Mouse (Mus musculus) CH12.LX (cell line): ENCODE measurements around the gene Mrpl34. TPM values are rescaled to one million over a fixed set of nuclear protein-coding genes. Genes with fewer than 3 reads are reported as not detected.

ENCODE experiments used
- DNase-seq: peaks from one replicate; pipeline ENCODE4 v3.0.0-alpha.2; 2013; ENCODE audit errors: extremely low read depth
- H3K27ac ChIP-seq: 2 replicates; pipeline ENCODE4 v1.5.1; 2012; ENCODE audit warnings: low read depth, mild to moderate bottlenecking, control low read depth, moderate library complexity; ENCODE audit not compliant: insufficient read depth
- H3K27me3 ChIP-seq: replicated peaks from 2 replicates; pipeline ENCODE3; 2012; ENCODE audit warnings: inconsistent platforms
- H3K36me3 ChIP-seq, 2 experiments: replicated peaks in 1 of 2; 2 replicates each; pipeline versions ENCODE3 to v1.6.1; 2012; ENCODE audit warnings: inconsistent platforms in 1 of 2, low read length in 1 of 2, mild to moderate bottlenecking in 1 of 2, mixed read lengths in 1 of 2, moderate library complexity in 1 of 2; ENCODE audit not compliant: control insufficient read depth in 1 of 2, insufficient read depth in 1 of 2
- H3K4me1 ChIP-seq, 2 experiments: 2 replicates each; pipeline ENCODE4 v1.6.1; 2012; ENCODE audit warnings: inconsistent platforms in 1 of 2, moderate library complexity in 1 of 2; ENCODE audit not compliant: insufficient read depth in 2 of 2, control insufficient read depth in 1 of 2
- H3K4me2 ChIP-seq: 2 replicates; pipeline ENCODE4 v1.6.1; 2012; ENCODE audit warnings: low read depth, mild to moderate bottlenecking, control low read depth; ENCODE audit not compliant: poor library complexity, insufficient read depth, severe bottlenecking
- H3K4me3 ChIP-seq, 3 experiments: fragments of 150-350 bp in 1 of 3; sonication (generic) in 1 of 3; replicated peaks in 1 of 3; 2 replicates each; pipeline versions ENCODE3 to v1.5.1; 2011 to 2012; ENCODE audit warnings: low read depth in 2 of 3, low read length in 2 of 3, mild to moderate bottlenecking in 2 of 3, moderate library complexity in 2 of 3, control low read depth in 1 of 3, improper control_type of control experiment in 1 of 3, inconsistent platforms in 1 of 3, mixed read lengths in 1 of 3; ENCODE audit not compliant: poor library complexity in 1 of 3
- H3K79me2 ChIP-seq: replicated peaks from 2 replicates; pipeline ENCODE4 v1.6.1; 2012; ENCODE audit warnings: mild to moderate bottlenecking, moderate library complexity; ENCODE audit not compliant: control insufficient read depth, poor library complexity, insufficient read depth, severe bottlenecking; ENCODE audit errors: extremely low read depth
- H3K9ac ChIP-seq: 2 replicates; pipeline ENCODE4 v1.6.1; 2012; ENCODE audit warnings: low read depth, mild to moderate bottlenecking, control low read depth, moderate library complexity; ENCODE audit not compliant: insufficient read depth
- H3K9me3 ChIP-seq: replicated peaks from 2 replicates; pipeline ENCODE3; 2012; ENCODE audit warnings: low read length, inconsistent platforms, mixed read lengths
- BHLHE40 ChIP-seq: IDR thresholded peaks from 2 replicates; pipeline ENCODE4 v1.6.1; 2011; ENCODE audit warnings: mild to moderate bottlenecking, low read depth, low read length, improper control_type of control experiment
- CHD2 ChIP-seq: IDR thresholded peaks from 2 replicates; pipeline ENCODE4 v1.6.1; 2011; ENCODE audit warnings: low read length, improper control_type of control experiment
- CTCF ChIP-seq, 2 experiments: IDR thresholded peaks in 1 of 2; conservative IDR thresholded peaks in 1 of 2; 2 replicates each; pipeline ENCODE4 v1.5.1; 2011 to 2012; ENCODE audit warnings: low read depth in 2 of 2, low read length in 2 of 2, improper control_type of control experiment in 1 of 2, inconsistent platforms in 1 of 2, mild to moderate bottlenecking in 1 of 2, moderate library complexity in 1 of 2
- E2F4 ChIP-seq: IDR thresholded peaks from 2 replicates; pipeline ENCODE4 v1.6.1; 2011; ENCODE audit warnings: low read depth, low read length, improper control_type of control experiment; ENCODE audit not compliant: insufficient replicate concordance
- ELF1 ChIP-seq: IDR thresholded peaks from 2 replicates; pipeline ENCODE4 v1.6.1; 2014; ENCODE audit warnings: low read depth, mild to moderate bottlenecking, inconsistent platforms, low read length, improper control_type of control experiment
- EP300 ChIP-seq: IDR thresholded peaks from 2 replicates; pipeline ENCODE4 v1.6.1; 2011; ENCODE audit warnings: low read length, improper control_type of control experiment
- ETS1 ChIP-seq: conservative IDR thresholded peaks from 2 replicates; pipeline ENCODE4 v1.6.1; 2012; ENCODE audit warnings: low read depth, mild to moderate bottlenecking, inconsistent platforms, low read length, improper control_type of control experiment, moderate library complexity
- HCFC1 ChIP-seq: IDR thresholded peaks from 2 replicates; pipeline ENCODE4 v1.6.1; 2012; ENCODE audit warnings: low read depth, mild to moderate bottlenecking, inconsistent platforms, low read length, improper control_type of control experiment
- IRF4 ChIP-seq: IDR thresholded peaks from 2 replicates; pipeline ENCODE4 v1.6.1; 2014; ENCODE audit warnings: low read depth, mild to moderate bottlenecking, inconsistent platforms, low read length, improper control_type of control experiment
- JUN ChIP-seq: IDR thresholded peaks from 2 replicates; pipeline ENCODE4 v1.6.1; 2011; ENCODE audit warnings: low read depth, mild to moderate bottlenecking, low read length, improper control_type of control experiment, moderate library complexity; ENCODE audit not compliant: insufficient read depth
- KAT2A ChIP-seq: IDR thresholded peaks from 2 replicates; pipeline ENCODE4 v1.6.1; 2012; ENCODE audit warnings: low read length, improper control_type of control experiment, inconsistent platforms; ENCODE audit not compliant: insufficient replicate concordance
- MAFK ChIP-seq: IDR thresholded peaks from 2 replicates; pipeline ENCODE4 v1.6.1; 2011; ENCODE audit warnings: low read length, improper control_type of control experiment; ENCODE audit not compliant: insufficient replicate concordance
- MAX ChIP-seq: IDR thresholded peaks from 2 replicates; pipeline ENCODE4 v1.6.1; 2011; ENCODE audit warnings: low read length, improper control_type of control experiment
- MAZ ChIP-seq: IDR thresholded peaks from 2 replicates; pipeline ENCODE4 v1.6.1; 2012; ENCODE audit warnings: low read depth, mild to moderate bottlenecking, inconsistent platforms, low read length, improper control_type of control experiment, moderate library complexity
- MEF2A ChIP-seq: IDR thresholded peaks from 2 replicates; pipeline ENCODE4 v1.6.1; 2014; ENCODE audit warnings: low read depth, mild to moderate bottlenecking, inconsistent platforms, low read length, improper control_type of control experiment, borderline replicate concordance
- MXI1 ChIP-seq: IDR thresholded peaks from 2 replicates; pipeline ENCODE4 v1.6.1; 2011; ENCODE audit warnings: mild to moderate bottlenecking, low read depth, low read length, improper control_type of control experiment
- MYC ChIP-seq: IDR thresholded peaks from 2 replicates; pipeline ENCODE4 v1.6.1; 2011; ENCODE audit warnings: low read depth, mild to moderate bottlenecking, improper control_type of control experiment, low read length
- NELFE ChIP-seq: IDR thresholded peaks from 2 replicates; pipeline ENCODE4 v1.6.1; 2011; ENCODE audit warnings: low read depth, low read length, improper control_type of control experiment
- NRF1 ChIP-seq: IDR thresholded peaks from 2 replicates; pipeline ENCODE4 v1.6.1; 2014; ENCODE audit warnings: low read depth, mild to moderate bottlenecking, inconsistent platforms, low read length, improper control_type of control experiment, moderate library complexity
- PAX5 ChIP-seq: IDR thresholded peaks from 2 replicates; pipeline ENCODE4 v1.6.1; 2012; ENCODE audit warnings: low read length, inconsistent platforms, mixed read lengths
- POLR2A ChIP-seq: IDR thresholded peaks from 2 replicates; pipeline ENCODE4 v1.6.1; 2011; ENCODE audit warnings: low read depth, mild to moderate bottlenecking, improper control_type of control experiment, low read length
- POLR2AphosphoS2 ChIP-seq: IDR thresholded peaks from 2 replicates; pipeline ENCODE4 v1.6.1; 2011; ENCODE audit warnings: low read depth, low read length, improper control_type of control experiment
- RAD21 ChIP-seq: IDR thresholded peaks from 2 replicates; pipeline ENCODE4 v1.6.1; 2011; ENCODE audit warnings: low read depth, mild to moderate bottlenecking, low read length, improper control_type of control experiment, moderate library complexity
- RCOR1 ChIP-seq: conservative IDR thresholded peaks from 2 replicates; pipeline ENCODE4 v1.6.1; 2012; ENCODE audit warnings: low read depth, mild to moderate bottlenecking, inconsistent platforms, low read length, improper control_type of control experiment
- SMC3 ChIP-seq: IDR thresholded peaks from 2 replicates; pipeline ENCODE4 v1.6.1; 2011; ENCODE audit warnings: low read depth, low read length, improper control_type of control experiment
- UBTF ChIP-seq: IDR thresholded peaks from 2 replicates; pipeline ENCODE4 v1.6.1; 2012; ENCODE audit warnings: low read depth, mild to moderate bottlenecking, inconsistent platforms, low read length, improper control_type of control experiment, moderate library complexity
- ZC3H11A ChIP-seq: IDR thresholded peaks from 2 replicates; pipeline ENCODE4 v1.6.1; 2012; ENCODE audit warnings: low read depth, mild to moderate bottlenecking, inconsistent platforms, low read length, improper control_type of control experiment
- ZKSCAN1 ChIP-seq: IDR thresholded peaks from 2 replicates; pipeline ENCODE4 v1.6.1; 2012; ENCODE audit warnings: low read depth, inconsistent platforms, low read length, improper control_type of control experiment, borderline replicate concordance
- ZNF384 ChIP-seq: IDR thresholded peaks from 2 replicates; pipeline ENCODE4 v1.6.1; 2012; ENCODE audit warnings: low read depth, low read length, improper control_type of control experiment, inconsistent platforms
- dilution Hi-C: fragments of 300-500 bp; cut with MboI; formaldehyde crosslinking; loops from 2 replicates; pipeline ENCODE4 v1.14.3; 2020; ENCODE audit warnings: low sequenced_read_pairs; ENCODE audit not compliant: extremely low pct_unique_long_range_greater_than_20kb, extremely low pct_ligation_motif_present
- in situ Hi-C: fragments of 300-500 bp; cut with MboI; formaldehyde crosslinking; loops from 3 replicates; pipeline ENCODE4 v1.14.3; 2019; ENCODE audit warnings: low sequenced_read_pairs, low pct_ligation_motif_present, low pct_unique_long_range_greater_than_20kb, mixed read lengths
- polyA plus RNA-seq: library from polyadenylated mRNA; unstranded; fragments of >175 nt; gene quantifications from 2 replicates; pipeline ENCODE4 v1.2.1, GENCODE M21; 2012; ENCODE audit warnings: low read depth; ENCODE audit not compliant: insufficient read length
- total RNA-seq, 2 experiments: library from RNA; depleted of rRNA; stranded (reverse); fragments of 300-350 nt in 1 of 2; fragments of >200 nt in 1 of 2; gene quantifications; 2 replicates each; pipeline ENCODE4 v1.2.3; 2012 to 2014

The Mrpl34 gene
- total and polyA plus RNA-seq, 3 experiments = 94.4 to 150 (median 133) TPM

DNA sequence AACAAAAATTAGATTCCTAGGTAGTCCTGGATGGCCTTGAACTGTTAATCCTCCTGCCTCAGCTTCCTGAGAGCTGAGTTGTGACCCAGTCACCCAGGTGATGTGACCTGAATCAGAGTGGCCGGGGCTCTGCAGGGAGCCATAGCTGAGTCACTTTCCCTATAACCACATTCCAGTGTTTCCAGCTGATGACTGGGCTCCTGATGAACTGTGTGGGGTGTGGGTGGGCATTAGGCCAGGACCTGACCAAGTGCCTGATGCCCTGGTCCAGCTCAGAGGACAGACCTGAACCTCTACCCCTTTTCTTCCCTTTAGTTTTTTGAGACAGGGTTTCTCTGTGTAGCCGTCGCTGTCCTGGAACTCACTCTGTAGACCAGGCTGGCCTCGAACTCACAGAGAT is 40.6 kb downstream of the Mrpl34 start:
- Histone ChIP-seq H3K27me3 (peaks cover 53% of the 10 kb centered on the region), H3K36me3 (no peaks in the 10 kb centered on the region)
- dilution Hi-C loops = no loop called here
- TF ChIP-seq POLR2AphosphoS2 (no peak), CHD2 (no peak), EP300 (no peak), ETS1 (no peak), NELFE (no peak), JUN (no peak), NRF1 (no peak), HCFC1 (no peak), POLR2A (no peak), IRF4 (no peak), MAFK (no peak), ELF1 (no peak), SMC3 (no peak), RCOR1 (no peak), CTCF (conservative IDR thresholded peaks at IDR 0.05 in 1 of 2, IDR thresholded peaks at IDR 0.05 in 1 of 2; ENCODE audit: low read depth in 2 of 2, low read length in 2 of 2) (no peak), PAX5 (no peak), KAT2A (no peak), MAZ (no peak)
- TF ChIP-seq, all 38 proteins: peak for 0
- H3K9me3 ChIP-seq = no peaks in the 10 kb centered on the region
- H3K27ac ChIP-seq = no peak overlapping the region
- no peak overlapping the region for H3K4me2 ChIP-seq
- H3K9ac ChIP-seq = no peak overlapping the region
- H3K4me1 ChIP-seq = peaks cover 2 to 8% of the 10 kb centered on the region in 2 experiments; a peak in 3 of 4 replicates
- no peak overlapping the region for H3K4me3 ChIP-seq
- in situ Hi-C loops = loop anchor here (10.0 kb wide), 1 partner anchor 61 kb away; no protein-coding TSS in a partner anchor
- no peak for DNase-seq
- H3K79me2 ChIP-seq = no peaks in the 10 kb centered on the region

DNA sequence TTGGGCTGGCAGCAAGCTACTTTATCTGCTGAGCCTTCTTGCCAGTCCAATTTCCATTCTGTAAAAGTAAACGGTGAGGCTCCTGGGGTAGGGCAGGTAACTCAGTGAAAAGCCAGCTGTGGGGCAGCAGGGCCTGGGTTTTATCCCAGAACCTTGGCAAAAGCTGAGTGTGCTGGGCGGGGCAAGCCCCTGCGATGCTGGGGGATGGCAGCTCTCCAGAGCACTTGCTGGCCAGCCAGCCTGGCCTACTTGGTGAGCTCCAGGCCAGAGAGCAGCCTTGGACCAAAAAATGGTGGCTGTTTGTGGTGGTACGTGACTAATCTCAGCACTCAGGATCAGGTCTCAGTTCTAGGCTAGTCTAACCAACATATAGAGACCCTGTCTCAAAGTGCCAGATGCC is 41.2 kb downstream of the Mrpl34 start:
- in situ Hi-C loops = loop anchor here (10.0 kb wide), 1 partner anchor 61 kb away; no protein-coding TSS in a partner anchor
- no peak for TF ChIP-seq ZC3H11A
- no peak for TF ChIP-seq ZKSCAN1
- no peak for TF ChIP-seq SMC3
- no peak for TF ChIP-seq ELF1
- TF ChIP-seq MEF2A = no peak
- TF ChIP-seq MYC = no peak
- no peak for TF ChIP-seq MAFK
- no peak for TF ChIP-seq UBTF
- no peak for TF ChIP-seq RAD21
- TF ChIP-seq POLR2A = no peak
- no peak for TF ChIP-seq MAX
- TF ChIP-seq MXI1 = no peak
- no peak for TF ChIP-seq BHLHE40
- TF ChIP-seq ETS1 = no peak
- TF ChIP-seq PAX5 = no peak
- TF ChIP-seq E2F4 = no peak
- TF ChIP-seq ZNF384 = no peak
- Histone ChIP-seq H3K4me2 (no peak overlapping the region), H3K9me3 (no peaks in the 10 kb centered on the region), H3K4me1 (peaks cover 2 to 8% of the 10 kb centered on the region in 2 experiments; a peak in 3 of 4 replicates), H3K36me3 (no peaks in the 10 kb centered on the region), H3K9ac (no peak overlapping the region), H3K4me3 (no peak overlapping the region), H3K79me2 (no peaks in the 10 kb centered on the region), H3K27me3 (peaks cover 58% of the 10 kb centered on the region), H3K27ac (no peak overlapping the region)
- no peak for DNase-seq
- dilution Hi-C loops = no loop called here
